Comparison of ENCODE assay signal across 14 mouse cellular contexts in genomic region chr14:103441454-103442065, GRCm38 (mm10).
"Had no signal": no experiment of that assay in that cellular context is flagged by ENCODE, and none has a peak within 500 bp of the region (broad histone marks: within the 10 kb centered on the region; RNA-seq: fewer than 3 reads in every experiment).

No protein-coding gene starts in this region.

- H3K9ac ChIP-seq: liver, embryonic 14.5 days; lung, embryonic 14.5 days; midbrain, embryonic 12.5 days; neural tube, embryonic 12.5 days had no signal

- H3K27me3 ChIP-seq: midbrain, embryonic 12.5 days; neural tube, embryonic 12.5 days had no signal

- H3K9me3 ChIP-seq: midbrain, embryonic 10.5 days; midbrain, embryonic 12.5 days; neural tube, embryonic 12.5 days had no signal

- H3K36me3 ChIP-seq: midbrain, embryonic 10.5 days; midbrain, embryonic 12.5 days; neural tube, embryonic 12.5 days had no signal

- H3K4me2 ChIP-seq: lung, embryonic 14.5 days; midbrain, embryonic 12.5 days; neural tube, embryonic 12.5 days had no signal

- H3K4me1 ChIP-seq: neural tube, embryonic 12.5 days had no signal

- H3K27ac ChIP-seq: liver, embryonic 14.5 days; midbrain, embryonic 10.5 days; midbrain, embryonic 12.5 days; neural tube, embryonic 12.5 days had no signal

- DNase-seq: lung, adult 18-20 months; lung, embryonic 14.5 days; lung, postnatal 10 days; lung, postnatal 4 days; midbrain, embryonic 14.5 days; right cerebral cortex, postnatal 14 days; spleen, adult 18-20 months; thymus, adult 18-20 months; thymus, postnatal 14 days; thymus, postnatal 36 days had no signal

- H3K4me3 ChIP-seq: midbrain, embryonic 10.5 days; midbrain, embryonic 12.5 days; neural tube, embryonic 12.5 days had no signal
